ENCODE assay signal across 8 mouse cellular contexts in genomic region chr10:116580591-116581358, GRCm38 (mm10). TPM values are rescaled to one million over a fixed set of nuclear protein-coding genes. Genes with fewer than 3 reads are reported as not detected.
DNase-seq lines count a peak whose midpoint lies in the region; ATAC-seq and TF ChIP-seq lines count a peak whose summit lies in the region.

No protein-coding gene starts in this region.

- peak overlapping the region; percentile 95 for H3K9ac ChIP-seq in forebrain, embryonic 11.5 days (ENCODE audit: low read length)

- DNase-seq in G1E (ENCODE audit: low spot score): peak; percentile 63
- DNase-seq in forebrain, embryonic 11.5 days (ENCODE audit: low spot score): peak; percentile 87
- peak; percentile 39 for DNase-seq in heart, postnatal 4 days
- DNase-seq in layer of hippocampus, postnatal 10 days (ENCODE audit: low spot score in 2 of 2): peak; percentile 36 to 49
- peak; percentile 35 for DNase-seq in lung, postnatal 25 days (ENCODE audit: low spot score)
- DNase-seq in retina, embryonic 14.5 days (ENCODE audit: low spot score): peak; percentile 64
- DNase-seq in thymus, postnatal 4 days: peak; percentile 73

- peak overlapping the region; percentile 91 for H3K4me3 ChIP-seq in G1E (ENCODE audit: low read depth, low read length)
- peak overlapping the region; percentile 95 for H3K4me3 ChIP-seq in brown adipose tissue, adult 24 weeks (ENCODE audit: insufficient read depth, low read depth, low read length)
- peak overlapping the region; percentile 88 for H3K4me3 ChIP-seq in forebrain, embryonic 11.5 days (ENCODE audit: low read depth, low read length)

- WGBS in forebrain, embryonic 11.5 days: under 1% methylated on average over 54 of the region's 71 CpGs

- peaks cover 27% of the 10 kb centered on the region for H3K36me3 ChIP-seq in G1E (replicated peaks)
- H3K36me3 ChIP-seq in forebrain, embryonic 11.5 days (ENCODE audit: control insufficient read depth, insufficient read depth, low read length): no peaks in the 10 kb centered on the region

- no peaks in the 10 kb centered on the region for H3K27me3 ChIP-seq in G1E (ENCODE audit: insufficient read depth, low read length)
- no peaks in the 10 kb centered on the region for H3K27me3 ChIP-seq in forebrain, embryonic 11.5 days (ENCODE audit: control insufficient read depth, insufficient read depth, low read length)

- H3K4me2 ChIP-seq in forebrain, embryonic 11.5 days (ENCODE audit: low read depth, low read length, severe bottlenecking): peak overlapping the region; percentile 61

- ATAC-seq in G1E (ENCODE audit: extremely low read depth, insufficient number of reproducible peaks, low FRiP score, poor library complexity, severe bottlenecking): peak; percentile 46; the same call in 1 of the 2 replicates
- peak; percentile 82 for ATAC-seq in forebrain, embryonic 11.5 days (replicated peaks; ENCODE audit: low FRiP score)

- peak overlapping the region; percentile 70 for H3K27ac ChIP-seq in brown adipose tissue, adult 24 weeks (replicated peaks; ENCODE audit: low read depth, low read length)
- peak overlapping the region; percentile 98 for H3K27ac ChIP-seq in forebrain, embryonic 11.5 days (ENCODE audit: low read depth, low read length)

- H3K9me3 ChIP-seq in G1E (replicated peaks): no peaks in the 10 kb centered on the region
- H3K9me3 ChIP-seq in forebrain, embryonic 11.5 days (ENCODE audit: control insufficient read depth, low read length): no peaks in the 10 kb centered on the region

- no peak for TF ChIP-seq CTCF in G1E (IDR thresholded peaks at IDR 0.05; ENCODE audit: low read depth, low read length)

- H3K4me1 ChIP-seq in G1E (ENCODE audit: insufficient read depth, low read depth, low read length): peaks cover 29% of the 10 kb centered on the region
- peaks cover 4% of the 10 kb centered on the region for H3K4me1 ChIP-seq in brown adipose tissue, adult 24 weeks (ENCODE audit: control insufficient read depth, insufficient read depth, insufficient read length, low read length)
- 0 out of 2 replicates have a peak, but pooled peaks cover 2% of the 10 kb centered on the region for H3K4me1 ChIP-seq in forebrain, embryonic 11.5 days (replicated peaks; ENCODE audit: control insufficient read depth, insufficient read depth, low read length)

RNA-seq across cellular contexts. Expression of gene Cnot2, which starts 0.5 kb away (rescaled TPM):
- total RNA-seq in G1E (2014; fragmentation: Nextera tagmentation): 156 and 178 TPM in 2 replicates
- 124 and 136 TPM in 2 replicates for total RNA-seq in G1E (2017)
- polyA plus RNA-seq in G1E (2012): 5.7 and 6.7 TPM in 2 replicates
- 26.8 and 29.8 TPM in 2 replicates for polyA plus RNA-seq in brown adipose tissue, adult 24 weeks (2012; ENCODE audit: insufficient read depth, insufficient read length, missing spikeins)
- 128 and 141 TPM in 2 replicates for polyA plus RNA-seq in forebrain, embryonic 11.5 days (2014; fragmentation: Nextera tagmentation; extraction: Ambion mirVana)
- 10 to 100 TPM; 60.3 to 66.9 TPM for total RNA-seq in heart, postnatal 4 days (2021)
- 10 to 100 TPM; 68.7 to 71.0 TPM for total RNA-seq in layer of hippocampus, postnatal 10 days (2021)

Comparison
In these comparisons a context has a peak if more than half of its experiments do, and no peak if none do; other contexts are left out.
1. Peak in every context shown above with its lines: DNase-seq, ATAC-seq, H3K4me3 ChIP-seq and H3K27ac ChIP-seq.
2. DNase-seq: peak in every context shown above with its lines; median percentile 87 in forebrain, embryonic 11.5 days; 73 in thymus, postnatal 4 days; 64 in retina, embryonic 14.5 days; 63 in G1E; 42 in layer of hippocampus, postnatal 10 days; 39 in heart, postnatal 4 days; 35 in lung, postnatal 25 days.